Mouse (Mus musculus): ENCODE data around the gene Arr3. TPM values are rescaled to one million over a fixed set of nuclear protein-coding genes. Genes with fewer than 3 reads are reported as not detected.

Arr3 gene
- 0.70 and 2.0 TPM in 2 replicates for polyA plus RNA-seq (2015; fragmentation: Nextera tagmentation; extraction: Ambion mirVana)

- Histone ChIP-seq H3K9ac (no peak within 1 kb of the TSS), H3K4me1 (peaks cover 2% of the 10 kb centered on the region; the same call in 1 of the 2 replicates), H3K36me3 (no peaks in the 10 kb centered on the region), H3K27me3 (replicated peaks) (peaks cover 12% of the 10 kb centered on the region; the same call in 1 of the 2 replicates), H3K4me3 (no peak within 1 kb of the TSS), H3K27ac (replicated peaks) (0 out of 2 replicates have a peak within 1 kb of the TSS, but pooled peaks have one; percentile 28), H3K9me3 (no peaks in the 10 kb centered on the region), H3K4me2 (no peak within 1 kb of the TSS)
- no peak for ATAC-seq (ENCODE audit: extremely low read depth, insufficient number of reproducible peaks, low FRiP score, low TSS enrichment)
- 46% methylated on average over 1 of the region's 1 CpGs for WGBS
These were observed at the start of gene Arr3 for GRCm38 (mm10) chrX:100605314-100605713. Arr3 (plus strand) TSS chrX:100605497.

- no peaks in the 10 kb centered on the region; the same call in 1 of the 2 replicates for H3K27me3 ChIP-seq (replicated peaks)
- 64% methylated on average over 3 of the region's 3 CpGs for WGBS
- ATAC-seq (ENCODE audit: extremely low read depth, insufficient number of reproducible peaks, low FRiP score, low TSS enrichment) = no peak
These were observed 49.3 kb upstream of the Arr3 start for GRCm38 (mm10) chrX:100556026-100556425.

GRCm38 (mm10) chrX:100565696-100566095, 39.6 kb upstream of the Arr3 start:
- Histone ChIP-seq H3K4me2 (no peak overlapping the region), H3K4me1 (no peaks in the 10 kb centered on the region), H3K9ac (no peak overlapping the region), H3K9me3 (no peaks in the 10 kb centered on the region), H3K27me3 (replicated peaks) (peaks cover 5% of the 10 kb centered on the region; the same call in 1 of the 2 replicates), H3K36me3 (no peaks in the 10 kb centered on the region), H3K27ac (replicated peaks) (no peak overlapping the region), H3K4me3 (no peak overlapping the region)
- ATAC-seq (ENCODE audit: extremely low read depth, insufficient number of reproducible peaks, low FRiP score, low TSS enrichment) = no peak
- 80% methylated on average over 3 of the region's 3 CpGs for WGBS

More at GRCm38 (mm10) chrX:100556026-100556425, 49.3 kb upstream of the Arr3 start:
- Histone ChIP-seq H3K4me1 (no peaks in the 10 kb centered on the region), H3K9ac (no peak overlapping the region), H3K9me3 (no peaks in the 10 kb centered on the region), H3K36me3 (no peaks in the 10 kb centered on the region), H3K4me2 (no peak overlapping the region), H3K4me3 (no peak overlapping the region), H3K27ac (replicated peaks) (no peak overlapping the region)

- 79% methylated on average over 1 of the region's 1 CpGs for WGBS
- H3K36me3 ChIP-seq = no peaks in the 10 kb centered on the region
- no peaks in the 10 kb centered on the region for H3K4me1 ChIP-seq
- H3K9me3 ChIP-seq = no peaks in the 10 kb centered on the region
- no peak within 1 kb of the TSS for H3K9ac ChIP-seq
- H3K27me3 ChIP-seq (replicated peaks) = peaks cover 5% of the 10 kb centered on the region; the same call in 1 of the 2 replicates
- no peak for ATAC-seq (ENCODE audit: extremely low read depth, insufficient number of reproducible peaks, low FRiP score, low TSS enrichment)
- H3K27ac ChIP-seq (replicated peaks) = no peak within 1 kb of the TSS
- H3K4me3 ChIP-seq = no peak within 1 kb of the TSS
- H3K4me2 ChIP-seq = no peak within 1 kb of the TSS
These were observed 33.3 kb upstream of the Arr3 start, which contains the start of gene Awat1 for GRCm38 (mm10) chrX:100571951-100572350. Awat1 (plus strand) TSS chrX:100572251.

GRCm38 (mm10) chrX:100594791-100595190, 10.5 kb upstream of the Arr3 start, which contains the start of gene P2ry4:
P2ry4 (minus strand) TSS chrX:100594869.
- Histone ChIP-seq H3K27ac (replicated peaks) (no peak within 1 kb of the TSS), H3K4me1 (no peaks in the 10 kb centered on the region), H3K4me2 (no peak within 1 kb of the TSS), H3K9me3 (no peaks in the 10 kb centered on the region), H3K4me3 (no peak within 1 kb of the TSS), H3K27me3 (replicated peaks) (peaks cover 30% of the 10 kb centered on the region), H3K9ac (no peak within 1 kb of the TSS), H3K36me3 (no peaks in the 10 kb centered on the region)
- WGBS = 43% methylated on average over 4 of the region's 4 CpGs
- ATAC-seq (ENCODE audit: extremely low read depth, insufficient number of reproducible peaks, low FRiP score, low TSS enrichment) = no peak

GRCm38 (mm10) chrX:100597439-100597838, 7.9 kb upstream of the Arr3 start:
- Histone ChIP-seq H3K9me3 (no peaks in the 10 kb centered on the region), H3K4me2 (no peak overlapping the region), H3K27ac (replicated peaks) (no peak overlapping the region), H3K36me3 (no peaks in the 10 kb centered on the region), H3K4me1 (peaks cover 2% of the 10 kb centered on the region; the same call in 1 of the 2 replicates), H3K4me3 (no peak overlapping the region), H3K27me3 (replicated peaks) (peaks cover 31% of the 10 kb centered on the region), H3K9ac (no peak overlapping the region)
- 22% methylated on average over 5 of the region's 5 CpGs for WGBS
- ATAC-seq (ENCODE audit: extremely low read depth, insufficient number of reproducible peaks, low FRiP score, low TSS enrichment) = no peak

- WGBS = 58% methylated on average over 4 of the region's 4 CpGs
- ATAC-seq (ENCODE audit: extremely low read depth, insufficient number of reproducible peaks, low FRiP score, low TSS enrichment) = no peak
- no peaks in the 10 kb centered on the region for H3K9me3 ChIP-seq
- no peak overlapping the region for H3K4me2 ChIP-seq
- no peak overlapping the region for H3K9ac ChIP-seq
- H3K27ac ChIP-seq (replicated peaks) = no peak overlapping the region
- H3K4me1 ChIP-seq = peaks cover 2% of the 10 kb centered on the region; the same call in 1 of the 2 replicates
- H3K36me3 ChIP-seq = no peaks in the 10 kb centered on the region
- peaks cover 21% of the 10 kb centered on the region; the same call in 1 of the 2 replicates for H3K27me3 ChIP-seq (replicated peaks)
- no peak overlapping the region for H3K4me3 ChIP-seq
These were observed 5.5 kb upstream of the Arr3 start for GRCm38 (mm10) chrX:100599755-100600154.

GRCm38 (mm10) chrX:100618488-100618887, 13.2 kb downstream of the Arr3 start:
- H3K36me3 ChIP-seq = peaks cover 16% of the 10 kb centered on the region
- H3K27ac ChIP-seq (replicated peaks) = no peak overlapping the region
- 41% methylated on average over 3 of the region's 3 CpGs for WGBS
- H3K4me3 ChIP-seq = no peak overlapping the region
- no peak overlapping the region for H3K4me2 ChIP-seq
- ATAC-seq (ENCODE audit: extremely low read depth, insufficient number of reproducible peaks, low FRiP score, low TSS enrichment) = no peak
- no peaks in the 10 kb centered on the region for H3K4me1 ChIP-seq
- no peak overlapping the region for H3K9ac ChIP-seq
- no peaks in the 10 kb centered on the region for H3K9me3 ChIP-seq
- H3K27me3 ChIP-seq (replicated peaks) = peaks cover 12% of the 10 kb centered on the region; the same call in 1 of the 2 replicates

- no peak overlapping the region for H3K9ac ChIP-seq
- H3K9me3 ChIP-seq = no peaks in the 10 kb centered on the region
- H3K36me3 ChIP-seq = peaks cover 24% of the 10 kb centered on the region
- no peak overlapping the region for H3K4me2 ChIP-seq
- H3K27me3 ChIP-seq (replicated peaks) = peaks cover 15% of the 10 kb centered on the region; the same call in 1 of the 2 replicates
- no peak overlapping the region for H3K27ac ChIP-seq (replicated peaks)
- WGBS = 78% methylated on average over 2 of the region's 2 CpGs
- no peak overlapping the region for H3K4me3 ChIP-seq
- H3K4me1 ChIP-seq = peaks cover 5% of the 10 kb centered on the region
- ATAC-seq (ENCODE audit: extremely low read depth, insufficient number of reproducible peaks, low FRiP score, low TSS enrichment) = no peak
These were observed 16.1 kb downstream of the Arr3 start for GRCm38 (mm10) chrX:100621366-100621765.

- ATAC-seq (ENCODE audit: extremely low read depth, insufficient number of reproducible peaks, low FRiP score, low TSS enrichment) = no peak
- H3K27me3 ChIP-seq (replicated peaks) = 0 out of 2 replicates have a peak, but pooled peaks cover 3% of the 10 kb centered on the region
- H3K4me3 ChIP-seq = no peak overlapping the region
- H3K4me2 ChIP-seq = no peak overlapping the region
- H3K4me1 ChIP-seq = peaks cover 9% of the 10 kb centered on the region
- WGBS = 73% methylated on average over 4 of the region's 4 CpGs
- H3K36me3 ChIP-seq = peaks cover 24% of the 10 kb centered on the region
- no peaks in the 10 kb centered on the region for H3K9me3 ChIP-seq
- no peak overlapping the region for H3K27ac ChIP-seq (replicated peaks)
- no peak overlapping the region for H3K9ac ChIP-seq
These were observed 18.9 kb downstream of the Arr3 start for GRCm38 (mm10) chrX:100624242-100624641.

GRCm38 (mm10) chrX:100625146-100625545, 19.8 kb downstream of the Arr3 start:
- 0 out of 2 replicates have a peak, but pooled peaks cover 3% of the 10 kb centered on the region for H3K27me3 ChIP-seq (replicated peaks)
- H3K4me2 ChIP-seq = peak overlapping the region; percentile 77
- peak overlapping the region; percentile 82 for H3K9ac ChIP-seq
- WGBS = 34% methylated on average over 7 of the region's 7 CpGs
- H3K27ac ChIP-seq (replicated peaks) = no peak overlapping the region
- H3K36me3 ChIP-seq = peaks cover 24% of the 10 kb centered on the region
- H3K4me3 ChIP-seq = peak overlapping the region; percentile 71
- H3K4me1 ChIP-seq = peaks cover 9% of the 10 kb centered on the region
- no peak for ATAC-seq (ENCODE audit: extremely low read depth, insufficient number of reproducible peaks, low FRiP score, low TSS enrichment)
- H3K9me3 ChIP-seq = no peaks in the 10 kb centered on the region

- peak within 1 kb of the TSS; percentile 77 for H3K4me2 ChIP-seq
- ATAC-seq (ENCODE audit: extremely low read depth, insufficient number of reproducible peaks, low FRiP score, low TSS enrichment) = no peak
- peaks cover 9% of the 10 kb centered on the region for H3K4me1 ChIP-seq
- 0 out of 2 replicates have a peak, but pooled peaks cover 3% of the 10 kb centered on the region for H3K27me3 ChIP-seq (replicated peaks)
- WGBS = 15% methylated on average over 3 of the region's 3 CpGs
- H3K36me3 ChIP-seq = peaks cover 24% of the 10 kb centered on the region
- peak within 1 kb of the TSS; percentile 71 for H3K4me3 ChIP-seq
- peak within 1 kb of the TSS; percentile 83 for H3K27ac ChIP-seq (replicated peaks)
- peak within 1 kb of the TSS; percentile 87 for H3K9ac ChIP-seq
- no peaks in the 10 kb centered on the region for H3K9me3 ChIP-seq
These were observed 20.2 kb downstream of the Arr3 start, which contains the start of gene Kif4 for GRCm38 (mm10) chrX:100625546-100625801. Kif4 (plus strand) TSS chrX:100625737.
